Mouse (Mus musculus) hindbrain, embryonic 16.5 days (tissue): ENCODE measurements at regions not wholly inside any gene's neighbourhood (a gene's known extent, or its start where the extent isn't known, plus 50 kb on each side); places are given as distances from the start of the nearest gene placed in this dataset.

ENCODE experiments used
- ATAC-seq: fragments of 200-750 bp; cut with Nextera tagmentation; 2 replicates; pipeline ENCODE4 v1.8.0; 2017; ENCODE audit warnings: moderate TSS enrichment, moderate library complexity
- H3K27ac ChIP-seq: fragments of 300-500 bp; sonication (generic); 2 replicates; pipeline ENCODE4 v1.5.1; 2014; ENCODE audit warnings: low read depth, mild to moderate bottlenecking, control low read depth, low read length, moderate library complexity
- H3K27me3 ChIP-seq: fragments of 300-500 bp; sonication (generic); replicated peaks from 2 replicates; pipeline ENCODE4 v1.6.1; 2014; ENCODE audit warnings: low read length; ENCODE audit not compliant: control insufficient read depth, insufficient read depth
- H3K36me3 ChIP-seq: fragments of 300-500 bp; sonication (generic); 2 replicates; pipeline ENCODE4 v1.6.1; 2014; ENCODE audit warnings: mild to moderate bottlenecking, low read length, moderate library complexity, mixed read lengths; ENCODE audit not compliant: control insufficient read depth, insufficient read depth
- H3K4me1 ChIP-seq: fragments of 300-500 bp; sonication (generic); 2 replicates; pipeline ENCODE4 v1.6.1; 2014; ENCODE audit warnings: low read depth, low read length; ENCODE audit not compliant: control insufficient read depth, insufficient read depth
- H3K4me2 ChIP-seq: fragments of 300-500 bp; sonication (generic); 2 replicates; pipeline ENCODE4 v1.6.1; 2014; ENCODE audit warnings: mild to moderate bottlenecking, low read length, control low read depth, moderate library complexity
- H3K4me3 ChIP-seq: fragments of 300-500 bp; sonication (generic); 2 replicates; pipeline ENCODE4 v1.5.1; 2014; ENCODE audit warnings: mild to moderate bottlenecking, low read length, control low read depth, moderate library complexity
- H3K9ac ChIP-seq: fragments of 300-500 bp; sonication (generic); 2 replicates; pipeline ENCODE4 v1.6.1; 2014; ENCODE audit warnings: low read depth, mild to moderate bottlenecking, control low read depth, low read length, moderate library complexity
- H3K9me3 ChIP-seq: fragments of 300-500 bp; sonication (generic); 2 replicates; pipeline ENCODE4 v1.6.1; 2014; ENCODE audit warnings: mild to moderate bottlenecking, low read length, moderate library complexity; ENCODE audit not compliant: control insufficient read depth
- WGBS: fragments of 180-500 bp; shearing (Covaris S2); extraction: QIAGEN DNeasy Blood & Tissue Kit; methylation state at CpG from one replicate; pipeline ENCODE4 v1.1.7; 2014; 5-methylcytosine and 5-hydroxymethylcytosine counted together

DNA sequence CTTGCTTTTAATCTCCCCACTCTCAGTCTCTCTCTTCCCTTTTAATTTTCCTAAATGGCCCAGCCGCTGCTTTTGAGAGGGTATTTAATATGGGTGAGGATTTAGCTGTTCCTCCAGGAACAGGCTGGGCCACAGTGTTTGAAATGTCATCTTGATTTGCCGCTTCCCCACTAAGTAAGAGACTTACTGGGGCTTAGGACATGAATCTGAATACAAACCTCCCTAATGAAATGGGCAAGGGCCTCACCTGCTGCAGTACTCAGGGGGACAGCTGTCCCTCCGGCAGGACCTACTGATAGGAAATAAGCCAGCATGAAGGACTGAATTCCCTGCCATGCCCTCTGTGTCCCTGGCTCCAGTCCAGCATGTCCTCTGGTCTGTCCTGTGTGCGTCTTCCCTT is 50.6 kb upstream of the Prr23a1 start:
- H3K9ac ChIP-seq = no peak overlapping the region
- H3K4me2 ChIP-seq = no peak overlapping the region
- 73% methylated on average over 4 of the region's 4 CpGs for WGBS
- no peaks in the 10 kb centered on the region for H3K27me3 ChIP-seq
- no peaks in the 10 kb centered on the region; the same call in 1 of the 2 replicates for H3K9me3 ChIP-seq
- H3K4me1 ChIP-seq = no peaks in the 10 kb centered on the region
- H3K4me3 ChIP-seq = no peak overlapping the region
- no peak overlapping the region for H3K27ac ChIP-seq
- H3K36me3 ChIP-seq = no peaks in the 10 kb centered on the region
- ATAC-seq = no peak

DNA sequence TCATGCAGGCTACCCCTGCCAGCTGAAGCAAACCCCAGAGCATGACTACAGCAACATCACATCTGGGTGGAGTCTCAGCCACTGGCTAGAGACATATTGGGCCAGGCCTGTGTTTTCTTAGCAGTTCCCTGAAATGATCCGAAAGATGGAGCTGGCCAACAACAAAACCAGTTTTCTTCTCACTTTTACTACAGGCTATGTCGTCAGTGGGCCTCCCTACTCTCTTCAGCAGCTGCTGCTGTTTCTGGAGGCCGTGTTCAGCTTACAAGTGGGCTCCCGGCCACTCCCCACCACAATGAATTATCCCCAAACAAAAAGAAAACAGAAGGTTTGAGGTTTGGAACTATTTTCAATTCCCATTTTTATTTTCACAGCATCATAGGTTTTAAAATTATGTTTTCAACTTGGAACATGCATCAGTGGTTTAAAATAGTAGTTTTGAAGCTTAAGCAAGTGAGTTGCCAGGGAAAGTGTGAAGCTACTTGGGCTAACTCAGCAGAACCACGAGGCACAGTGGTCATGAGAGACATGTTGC is 68.6 kb upstream of the Prr23a1 start:
- H3K4me3 ChIP-seq = no peak overlapping the region
- no peaks in the 10 kb centered on the region for H3K36me3 ChIP-seq
- ATAC-seq = no peak
- H3K27ac ChIP-seq = no peak overlapping the region
- no peaks in the 10 kb centered on the region for H3K4me1 ChIP-seq
- H3K4me2 ChIP-seq = no peak overlapping the region
- H3K9me3 ChIP-seq = no peaks in the 10 kb centered on the region
- H3K9ac ChIP-seq = no peak overlapping the region
- H3K27me3 ChIP-seq = no peaks in the 10 kb centered on the region
- 73% methylated on average over 5 of the region's 5 CpGs for WGBS

DNA sequence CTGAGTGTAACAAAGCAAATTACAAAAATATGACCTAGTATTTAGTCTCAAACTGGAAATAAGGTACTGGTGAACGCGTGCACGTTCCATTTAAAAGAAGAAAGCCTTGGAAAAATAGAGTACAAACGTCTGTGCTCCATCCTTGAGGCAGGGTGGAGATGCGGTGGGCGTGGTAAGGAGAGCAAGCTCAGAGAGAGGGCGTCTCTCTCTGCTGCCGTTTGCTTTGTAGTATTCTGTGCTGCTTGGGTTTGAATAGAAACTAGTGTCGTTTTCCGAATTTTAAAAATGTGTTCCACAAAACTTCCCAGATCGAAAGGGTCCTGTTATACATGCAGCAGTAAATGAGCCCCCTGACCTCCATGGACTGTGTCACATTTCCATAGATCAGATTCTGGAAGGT is 69.1 kb upstream of the Prr23a1 start:
- H3K9ac ChIP-seq = no peak overlapping the region
- H3K27ac ChIP-seq = no peak overlapping the region
- WGBS = 84% methylated on average over 11 of the region's 11 CpGs
- no peak overlapping the region for H3K4me3 ChIP-seq
- no peaks in the 10 kb centered on the region for H3K9me3 ChIP-seq
- H3K27me3 ChIP-seq = no peaks in the 10 kb centered on the region
- no peaks in the 10 kb centered on the region for H3K36me3 ChIP-seq
- H3K4me2 ChIP-seq = no peak overlapping the region
- ATAC-seq = no peak
- H3K4me1 ChIP-seq = no peaks in the 10 kb centered on the region

DNA sequence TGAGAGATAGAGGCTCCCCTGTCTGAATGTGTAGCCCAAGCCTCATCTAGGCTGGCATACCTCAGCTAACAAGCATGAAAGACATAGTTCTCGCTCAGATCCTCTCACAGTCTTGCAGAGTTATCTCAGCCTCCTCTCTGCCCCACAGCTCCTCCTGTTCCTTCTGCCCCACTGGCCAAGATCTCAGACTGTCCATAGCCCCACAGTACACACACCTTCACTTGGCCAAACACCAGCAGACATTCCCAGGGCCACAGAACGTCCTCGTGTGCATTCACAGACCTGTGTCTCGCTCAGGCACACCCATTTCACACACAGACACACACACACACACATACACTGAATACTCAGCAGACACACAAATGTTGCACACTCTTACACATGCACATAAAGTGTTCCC is 87.5 kb upstream of the Prr23a1 start:
- 87% methylated on average over 4 of the region's 4 CpGs for WGBS
- H3K27ac ChIP-seq = no peak overlapping the region
- H3K9ac ChIP-seq = no peak overlapping the region
- ATAC-seq = no peak
- H3K4me1 ChIP-seq = no peaks in the 10 kb centered on the region
- no peaks in the 10 kb centered on the region for H3K27me3 ChIP-seq
- H3K4me3 ChIP-seq = no peak overlapping the region
- no peaks in the 10 kb centered on the region for H3K9me3 ChIP-seq
- no peak overlapping the region for H3K4me2 ChIP-seq
- H3K36me3 ChIP-seq = no peaks in the 10 kb centered on the region

DNA sequence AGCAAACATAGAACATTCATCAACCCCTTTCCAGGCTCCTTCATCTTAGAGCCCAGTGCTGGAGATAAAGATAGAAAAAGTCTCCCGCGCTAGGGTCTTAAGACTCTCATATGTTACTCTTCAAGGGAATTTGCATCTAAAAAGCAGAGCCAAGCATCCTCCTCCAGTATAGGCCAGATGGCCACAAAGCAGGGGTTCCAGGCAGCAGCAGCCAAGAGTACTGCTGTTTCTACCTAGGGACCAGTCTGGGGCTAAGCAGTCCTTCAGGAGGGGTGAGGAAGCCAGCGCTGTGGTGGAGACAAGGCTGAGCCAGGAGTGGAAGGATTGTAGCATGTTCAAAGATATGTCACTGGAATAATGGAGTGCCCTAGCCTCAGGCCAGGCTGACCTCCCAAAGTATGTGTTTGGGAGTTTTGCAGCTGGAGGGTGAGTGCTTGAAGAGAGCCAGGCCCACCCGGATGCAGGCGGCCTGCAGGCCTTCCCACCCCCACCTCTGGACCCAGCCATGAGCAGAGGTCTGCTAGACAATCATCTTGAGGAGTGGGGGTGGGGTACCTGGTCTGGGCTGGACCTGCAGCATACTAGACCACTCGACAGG is 88.8 kb upstream of the Prr23a1 start:
- Histone ChIP-seq H3K36me3 (no peaks in the 10 kb centered on the region), H3K4me1 (no peaks in the 10 kb centered on the region), H3K27me3 (no peaks in the 10 kb centered on the region), H3K9me3 (no peaks in the 10 kb centered on the region), H3K4me2 (no peak overlapping the region), H3K4me3 (no peak overlapping the region), H3K9ac (no peak overlapping the region), H3K27ac (no peak overlapping the region)
- 72% methylated on average over 6 of the region's 6 CpGs for WGBS
- no peak for ATAC-seq

DNA sequence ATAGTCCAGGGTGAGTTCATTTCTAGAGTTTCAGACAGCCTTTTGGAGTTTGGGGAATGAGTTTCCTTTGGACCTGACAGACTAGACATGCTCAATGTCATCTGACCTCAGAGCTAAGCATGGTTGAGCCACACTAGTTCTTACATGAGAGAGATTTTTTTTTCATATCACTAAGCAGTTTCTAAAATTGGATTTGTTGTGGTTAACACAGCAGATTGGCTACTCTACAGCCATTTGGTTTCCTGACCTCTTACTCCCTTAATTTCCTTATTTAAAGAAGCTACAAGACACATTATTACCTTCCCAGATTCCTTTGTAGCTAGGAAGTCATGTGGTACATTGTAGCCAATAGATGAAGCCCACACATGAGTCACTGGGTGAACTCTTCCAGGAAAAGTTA is 98.5 kb upstream of the Prr23a1 start:
- no peak overlapping the region for H3K4me2 ChIP-seq
- no peaks in the 10 kb centered on the region for H3K36me3 ChIP-seq
- H3K4me1 ChIP-seq = no peaks in the 10 kb centered on the region
- H3K4me3 ChIP-seq = no peak overlapping the region
- no peaks in the 10 kb centered on the region for H3K9me3 ChIP-seq
- no peak for ATAC-seq
- H3K9ac ChIP-seq = no peak overlapping the region
- H3K27ac ChIP-seq = no peak overlapping the region
- H3K27me3 ChIP-seq = no peaks in the 10 kb centered on the region

DNA sequence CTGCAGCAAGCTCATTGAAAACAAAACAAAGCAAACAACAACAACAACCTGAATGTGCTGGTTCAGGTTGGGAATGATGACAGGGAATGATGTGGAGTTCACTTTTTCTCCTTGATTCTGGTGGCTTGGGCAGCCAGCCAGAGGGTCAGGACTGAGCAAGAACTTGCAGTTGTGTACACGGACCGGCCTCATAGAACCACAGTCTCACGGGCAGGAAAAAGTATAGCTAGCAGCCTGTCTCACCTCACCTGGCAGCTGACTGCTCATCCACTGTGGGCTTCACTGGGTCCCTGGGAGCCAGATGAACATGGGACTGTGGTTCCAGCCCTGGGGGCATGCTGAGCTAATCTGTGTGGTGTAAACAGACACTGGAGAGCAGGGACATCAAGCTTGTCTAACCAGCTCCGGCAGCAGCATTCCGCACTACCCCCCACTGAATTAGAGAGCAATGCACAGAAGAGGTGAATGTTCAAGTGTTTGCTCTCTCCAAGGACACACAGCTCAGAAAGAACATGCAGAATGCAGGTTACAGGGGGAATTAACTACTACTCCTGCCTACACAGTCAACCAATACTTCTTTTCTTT is 114.9 kb upstream of the Prr23a1 start:
- ATAC-seq = no peak
- no peaks in the 10 kb centered on the region for H3K36me3 ChIP-seq
- H3K4me1 ChIP-seq = no peaks in the 10 kb centered on the region
- H3K27ac ChIP-seq = no peak overlapping the region
- H3K27me3 ChIP-seq = no peaks in the 10 kb centered on the region
- no peak overlapping the region for H3K4me3 ChIP-seq
- H3K4me2 ChIP-seq = no peak overlapping the region
- H3K9me3 ChIP-seq = peaks cover 3% of the 10 kb centered on the region
- 61% methylated on average over 5 of the region's 5 CpGs for WGBS
- H3K9ac ChIP-seq = no peak overlapping the region

DNA sequence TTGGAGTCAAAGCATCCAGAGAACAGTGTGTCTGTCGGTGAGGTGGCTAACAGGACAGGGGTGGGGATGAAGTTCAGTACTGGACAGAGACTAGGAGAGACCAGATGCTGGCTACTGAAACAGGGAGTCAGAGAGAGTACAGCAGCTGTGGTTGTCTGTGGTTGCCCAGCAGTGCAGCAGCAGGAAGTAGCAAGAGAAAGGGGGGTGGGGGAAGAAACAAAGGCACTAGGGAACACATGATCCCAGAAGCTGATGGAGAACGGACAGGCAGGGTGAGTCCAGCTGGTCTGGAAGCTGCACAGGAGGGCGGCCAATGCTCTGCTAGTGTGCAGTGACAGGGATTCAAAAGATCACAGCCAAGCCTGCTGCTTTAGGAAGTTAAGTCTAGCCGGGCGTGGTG is 115.7 kb upstream of the Prr23a1 start:
- Histone ChIP-seq H3K4me2 (no peak overlapping the region), H3K9ac (no peak overlapping the region), H3K4me3 (no peak overlapping the region), H3K4me1 (no peaks in the 10 kb centered on the region), H3K9me3 (no peaks in the 10 kb centered on the region), H3K27me3 (no peaks in the 10 kb centered on the region), H3K27ac (no peak overlapping the region), H3K36me3 (no peaks in the 10 kb centered on the region)
- no peak for ATAC-seq
- whole genome bisulfite sequencing = 44% methylated on average over 5 of the region's 5 CpGs

DNA sequence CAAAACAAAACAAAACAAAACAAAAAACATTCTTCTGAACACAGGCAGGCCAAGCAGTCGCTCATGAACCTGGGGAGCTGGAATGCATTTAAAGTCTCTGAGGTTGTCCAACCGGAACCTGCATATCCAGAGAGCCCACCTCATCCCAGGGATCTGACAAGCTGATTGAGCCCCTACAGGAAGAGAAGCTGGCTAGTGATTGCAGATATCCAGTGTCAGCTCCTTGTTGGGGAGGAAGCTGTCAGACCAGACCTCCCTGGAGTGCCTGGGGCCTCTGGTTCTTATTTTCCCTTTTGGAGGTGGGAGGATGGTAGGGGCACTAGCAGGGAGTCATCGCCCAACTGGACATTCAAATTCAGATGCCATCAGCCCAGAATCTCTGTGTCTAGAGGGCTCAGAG is 119.4 kb upstream of the Prr23a1 start:
- no peaks in the 10 kb centered on the region for H3K27me3 ChIP-seq
- H3K4me1 ChIP-seq = no peaks in the 10 kb centered on the region
- no peaks in the 10 kb centered on the region for H3K9me3 ChIP-seq
- no peak for ATAC-seq
- no peak overlapping the region for H3K27ac ChIP-seq
- H3K9ac ChIP-seq = no peak overlapping the region
- H3K4me3 ChIP-seq = no peak overlapping the region
- H3K4me2 ChIP-seq = no peak overlapping the region
- no peaks in the 10 kb centered on the region for H3K36me3 ChIP-seq
- WGBS = 76% methylated on average over 3 of the region's 3 CpGs
